Mouse (Mus musculus) brain, adult 2 months (tissue): Measurements from ENCODE around the gene Thy1.

Source experiments
- DNase-seq: peaks from one replicate; pipeline ENCODE4 v3.0.0; 2011; ENCODE audit warnings: low read depth, low spot score

Gene Thy1

GRCm38 (mm10) chr9:44082266-44082665 lies 39.1 kb downstream of the Thy1 start:
- no peak for DNase-seq

DNA sequence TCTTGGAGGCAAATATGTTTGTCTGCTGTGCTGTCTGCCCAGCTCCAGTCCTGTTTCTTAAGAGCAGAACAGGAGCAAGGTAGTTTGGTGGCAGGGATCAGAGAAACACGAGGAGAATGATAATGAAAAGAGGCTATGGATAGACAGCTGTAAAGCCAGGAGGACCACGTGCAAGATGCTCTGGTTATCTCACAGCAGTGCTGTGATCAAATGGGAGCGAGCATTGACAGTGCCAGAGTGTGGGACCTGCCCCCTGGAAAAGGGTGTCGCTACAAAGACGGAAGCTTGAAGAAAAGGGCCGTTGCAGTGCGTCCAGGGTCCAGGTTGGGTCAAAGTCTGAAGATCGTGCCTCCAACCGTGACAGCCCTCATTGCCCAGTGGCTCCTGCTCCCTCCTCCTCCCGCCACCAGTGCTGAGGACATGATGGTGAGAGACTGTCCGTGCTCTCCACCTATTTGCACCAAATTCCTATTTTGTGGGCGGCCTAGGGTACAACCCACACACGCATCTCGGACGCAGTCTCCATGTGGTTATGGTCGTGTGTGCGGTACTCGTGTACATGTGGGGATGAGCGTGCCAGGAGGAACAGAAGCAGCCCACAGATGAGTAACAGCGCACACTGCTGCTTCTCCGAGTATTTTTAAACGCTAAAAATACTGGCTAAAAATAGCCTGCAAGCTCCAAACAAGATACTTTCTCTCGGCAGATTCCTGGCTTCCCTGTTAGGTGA lies 40.4 kb downstream of the Thy1 start:
- peak; percentile 94 for DNase-seq

GRCm38 (mm10) chr9:44084236-44084635 lies 41.1 kb downstream of the Thy1 start:
- peak; percentile 32 for DNase-seq

GRCm38 (mm10) chr9:44084659-44085229 lies 41.6 kb downstream of the Thy1 start:
- DNase-seq: peak; percentile 96

- DNase-seq: no peak
Observed at GRCm38 (mm10) chr9:44085276-44085675, 42.1 kb downstream of the Thy1 start.

GRCm38 (mm10) chr9:44085741-44086665 lies 42.8 kb downstream of the Thy1 start:
- DNase-seq: peak; percentile 92

- DNase-seq: peak; percentile 67
Observed at GRCm38 (mm10) chr9:44086960-44087359, 43.8 kb downstream of the Thy1 start.

GRCm38 (mm10) chr9:44087761-44088455 lies 44.7 kb downstream of the Thy1 start:
- peak; percentile 92 for DNase-seq

GRCm38 (mm10) chr9:44088877-44089608 lies 45.9 kb downstream of the Thy1 start:
- DNase-seq: peak; percentile 73

GRCm38 (mm10) chr9:44093612-44094503 lies 50.7 kb downstream of the Thy1 start:
- DNase-seq: peak; percentile 94

DNA sequence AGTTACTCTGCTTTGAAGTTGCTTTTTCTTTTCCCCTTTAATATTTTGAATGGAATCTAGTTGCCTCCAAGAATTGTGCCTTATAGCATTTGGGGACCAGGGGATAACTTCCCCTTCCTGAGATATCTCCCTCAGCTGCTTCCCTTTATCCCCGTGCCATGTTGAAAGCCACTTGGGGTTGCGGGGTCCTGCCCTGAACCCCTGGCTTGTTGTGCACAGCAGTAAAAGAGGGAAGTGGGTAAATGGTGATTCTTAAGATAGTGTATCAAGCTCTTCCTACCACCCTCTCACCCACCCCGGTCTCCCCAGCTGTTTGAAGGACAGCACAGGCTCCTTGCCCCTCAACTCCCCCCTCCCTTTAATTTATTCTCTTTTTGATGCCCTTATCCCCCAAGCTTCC lies 51.6 kb downstream of the Thy1 start:
- DNase-seq: no peak

DNA sequence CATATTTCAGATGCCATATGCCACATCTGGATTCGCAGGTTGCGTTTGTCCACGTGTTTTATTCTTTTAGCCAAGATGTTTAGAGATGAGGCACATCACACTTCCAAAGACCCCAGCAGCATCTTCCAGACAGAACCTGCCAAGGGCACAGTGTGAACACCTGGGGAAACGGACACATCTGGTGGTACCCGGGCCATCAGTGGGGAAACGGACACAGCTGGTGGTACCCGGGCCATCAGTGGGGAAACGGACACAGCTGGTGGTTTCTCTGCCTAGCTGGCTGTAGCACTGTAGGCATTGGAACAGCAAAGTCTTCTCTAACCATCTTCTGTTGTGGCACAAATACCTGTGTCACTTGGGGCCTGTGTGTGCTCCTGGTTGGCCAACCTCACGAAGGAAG lies 52.6 kb downstream of the Thy1 start:
- no peak for DNase-seq

DNA sequence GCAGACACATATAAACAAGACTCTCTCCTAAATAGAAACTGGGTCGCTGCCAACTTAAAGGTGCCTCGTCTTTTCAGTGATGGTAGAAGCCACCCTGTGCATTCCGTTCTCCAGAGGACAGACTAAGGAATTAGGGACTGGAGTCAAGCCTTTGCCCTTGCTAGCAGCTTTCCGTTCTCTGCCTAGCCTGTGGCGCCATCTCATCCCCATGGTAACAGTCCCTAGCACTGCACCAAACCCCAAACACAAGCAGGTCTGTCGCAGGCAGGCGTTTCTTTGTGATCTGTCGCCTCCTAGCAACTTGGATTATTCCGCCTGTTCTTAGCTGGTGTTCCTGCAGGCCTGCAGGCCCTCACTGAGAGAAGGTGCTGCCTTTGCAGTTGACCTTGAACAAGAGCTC lies 53.4 kb downstream of the Thy1 start:
- peak; percentile 88 for DNase-seq
